Mouse (Mus musculus) forebrain, postnatal 0 days (tissue): Measurements from ENCODE around the gene Taar4. TPM values are rescaled to one million over a fixed set of nuclear protein-coding genes. Genes with fewer than 3 reads are reported as not detected.

Experiments
- ATAC-seq: fragments of 200-750 bp; cut with Nextera tagmentation; 2 replicates; pipeline ENCODE4 v1.8.0; 2017; ENCODE audit warnings: mild to moderate bottlenecking, moderate library complexity
- DNase-seq: peaks from one replicate; pipeline ENCODE4 v3.0.0-alpha.2; 2015
- H3K27ac ChIP-seq: fragments of 300-500 bp; sonication (generic); 2 replicates; pipeline ENCODE4 v1.5.1; 2014; ENCODE audit warnings: low read depth, mild to moderate bottlenecking, antibody characterized with exemption, low read length, moderate library complexity, mixed read lengths
- H3K27me3 ChIP-seq: fragments of 300-500 bp; sonication (generic); 2 replicates; pipeline ENCODE4 v1.6.1; 2014; ENCODE audit warnings: mild to moderate bottlenecking, low read length, mixed read lengths; ENCODE audit not compliant: insufficient read depth
- H3K36me3 ChIP-seq: fragments of 300-500 bp; sonication (generic); 2 replicates; pipeline ENCODE4 v1.6.1; 2014; ENCODE audit warnings: mild to moderate bottlenecking, moderate library complexity; ENCODE audit not compliant: insufficient read depth
- H3K4me1 ChIP-seq: fragments of 300-500 bp; sonication (generic); 2 replicates; pipeline ENCODE4 v1.6.1; 2014; ENCODE audit warnings: antibody characterized with exemption; ENCODE audit not compliant: insufficient read depth
- H3K4me2 ChIP-seq: fragments of 300-500 bp; sonication (generic); 2 replicates; pipeline ENCODE4 v1.6.1; 2014; ENCODE audit warnings: low read depth, mild to moderate bottlenecking, moderate library complexity
- H3K4me3 ChIP-seq: fragments of 300-500 bp; sonication (generic); 2 replicates; pipeline ENCODE4 v1.5.1; 2014; ENCODE audit warnings: low read depth, low read length, mixed read lengths
- H3K9ac ChIP-seq: fragments of 300-500 bp; sonication (generic); 2 replicates; pipeline ENCODE4 v1.6.1; 2014; ENCODE audit warnings: mild to moderate bottlenecking
- H3K9me3 ChIP-seq: fragments of 300-500 bp; sonication (generic); 2 replicates; pipeline ENCODE4 v1.6.1; 2016; ENCODE audit warnings: low read length
- CTCF ChIP-seq: sonication (generic); IDR thresholded peaks from 2 replicates; pipeline ENCODE4 v1.5.1; 2016; ENCODE audit warnings: antibody characterized with exemption, control low read depth, low read depth
- WGBS: fragments of 180-500 bp; shearing (Covaris S2); extraction: QIAGEN DNeasy Blood & Tissue Kit; methylation state at CpG from one replicate; pipeline ENCODE4 v1.1.7; 2014; 5-methylcytosine and 5-hydroxymethylcytosine counted together
- polyA plus RNA-seq: library from polyadenylated mRNA; unstranded; fragments of >200 nt; fragmentation: Nextera tagmentation; extraction: Ambion mirVana; gene quantifications from 2 replicates; pipeline ENCODE4 v1.2.1, GENCODE M21; 2015
- total RNA-seq: library from RNA; depleted of rRNA; stranded (reverse); fragments of >200 nt; gene quantifications from 2 replicates; pipeline ENCODE4 v1.2.3, GENCODE M21; 2014; rRNA removed

Gene Taar4
- total RNA-seq (not detected in 2 replicates), polyA plus RNA-seq (not detected in 2 replicates)

- ATAC-seq (no peak), DNase-seq (no peak)
- no peaks in the 10 kb centered on the region for H3K36me3 ChIP-seq
- no peak within 1 kb of the TSS for H3K9ac ChIP-seq
- no peak for TF ChIP-seq CTCF
- no peaks in the 10 kb centered on the region for H3K4me1 ChIP-seq
- H3K9me3 ChIP-seq, result no peaks in the 10 kb centered on the region
- WGBS, result 97% methylated on average over 13 of the region's 13 CpGs
- H3K4me2 ChIP-seq, result no peak within 1 kb of the TSS
- no peak within 1 kb of the TSS for H3K4me3 ChIP-seq
- H3K27me3 ChIP-seq, result no peaks in the 10 kb centered on the region
- H3K27ac ChIP-seq, result no peak within 1 kb of the TSS
These were observed at the start of gene Taar4 for GRCm38 (mm10) chr10:23960444-23960915. Gene Taar4 (plus strand): TSS chr10:23960494.

GRCm38 (mm10) chr10:23920056-23920455, 40.2 kb upstream of the Taar4 start, which contains the start of gene Taar1:
Gene Taar1 (plus strand): TSS chr10:23920356.
- 91% methylated on average over 4 of the region's 4 CpGs for WGBS
- Histone ChIP-seq H3K4me1 (no peaks in the 10 kb centered on the region), H3K9ac (no peak within 1 kb of the TSS), H3K4me3 (no peak within 1 kb of the TSS), H3K27ac (no peak within 1 kb of the TSS), H3K36me3 (no peaks in the 10 kb centered on the region), H3K9me3 (no peaks in the 10 kb centered on the region), H3K27me3 (no peaks in the 10 kb centered on the region), H3K4me2 (no peak within 1 kb of the TSS)
- ATAC-seq (no peak), DNase-seq (no peak)
- TF ChIP-seq CTCF, result no peak

GRCm38 (mm10) chr10:23922468-23922867, 37.8 kb upstream of the Taar4 start:
- Histone ChIP-seq H3K4me3 (no peak overlapping the region), H3K9ac (no peak overlapping the region), H3K4me1 (no peaks in the 10 kb centered on the region), H3K27ac (no peak overlapping the region), H3K4me2 (no peak overlapping the region), H3K36me3 (no peaks in the 10 kb centered on the region), H3K9me3 (no peaks in the 10 kb centered on the region), H3K27me3 (no peaks in the 10 kb centered on the region)
- no peak for TF ChIP-seq CTCF
- no peak for DNase-seq
- WGBS, result 75% methylated on average over 3 of the region's 3 CpGs
- ATAC-seq, result no peak

- no peak overlapping the region for H3K4me3 ChIP-seq
- H3K4me1 ChIP-seq, result no peaks in the 10 kb centered on the region
- no peaks in the 10 kb centered on the region for H3K9me3 ChIP-seq
- no peak for TF ChIP-seq CTCF
- H3K27me3 ChIP-seq, result no peaks in the 10 kb centered on the region
- 79% methylated on average over 2 of the region's 2 CpGs for WGBS
- H3K4me2 ChIP-seq, result no peak overlapping the region
- H3K36me3 ChIP-seq, result no peaks in the 10 kb centered on the region
- H3K27ac ChIP-seq, result no peak overlapping the region
- H3K9ac ChIP-seq, result no peak overlapping the region
- ATAC-seq (no peak), DNase-seq (no peak)
These were observed 36.4 kb upstream of the Taar4 start for GRCm38 (mm10) chr10:23923941-23924340.

- ATAC-seq (no peak), DNase-seq (no peak)
- no peak for TF ChIP-seq CTCF
- Histone ChIP-seq H3K4me3 (no peak overlapping the region), H3K36me3 (no peaks in the 10 kb centered on the region), H3K27ac (no peak overlapping the region), H3K4me2 (no peak overlapping the region), H3K4me1 (no peaks in the 10 kb centered on the region), H3K27me3 (no peaks in the 10 kb centered on the region), H3K9ac (no peak overlapping the region), H3K9me3 (no peaks in the 10 kb centered on the region)
- WGBS, result 37% methylated on average over 4 of the region's 4 CpGs
These were observed 22.7 kb upstream of the Taar4 start for GRCm38 (mm10) chr10:23937613-23938012.

GRCm38 (mm10) chr10:23938312-23938711, 22.0 kb upstream of the Taar4 start, which contains the start of gene Taar2:
Gene Taar2 (plus strand): TSS chr10:23938572.
- H3K27ac ChIP-seq, result no peak within 1 kb of the TSS
- no peaks in the 10 kb centered on the region for H3K9me3 ChIP-seq
- no peak within 1 kb of the TSS for H3K9ac ChIP-seq
- H3K27me3 ChIP-seq, result no peaks in the 10 kb centered on the region
- TF ChIP-seq CTCF, result no peak
- peak; percentile 54 for ATAC-seq
- 32% methylated on average over 6 of the region's 6 CpGs for WGBS
- no peak within 1 kb of the TSS for H3K4me3 ChIP-seq
- no peak within 1 kb of the TSS for H3K4me2 ChIP-seq
- no peaks in the 10 kb centered on the region for H3K36me3 ChIP-seq
- peak; percentile 7 for DNase-seq
- no peaks in the 10 kb centered on the region for H3K4me1 ChIP-seq

- Histone ChIP-seq H3K4me2 (no peak overlapping the region), H3K27me3 (no peaks in the 10 kb centered on the region), H3K9ac (no peak overlapping the region), H3K4me1 (no peaks in the 10 kb centered on the region), H3K36me3 (no peaks in the 10 kb centered on the region), H3K4me3 (no peak overlapping the region), H3K9me3 (no peaks in the 10 kb centered on the region), H3K27ac (no peak overlapping the region)
- ATAC-seq (no peak), DNase-seq (no peak)
- TF ChIP-seq CTCF, result no peak; the same call in 1 of the 2 replicates
- 82% methylated on average over 5 of the region's 5 CpGs for WGBS
These were observed 17.8 kb upstream of the Taar4 start for GRCm38 (mm10) chr10:23942465-23942864.
